Mouse (Mus musculus): ENCODE data around the gene D17H6S53E. TPM values are rescaled to one million over a fixed set of nuclear protein-coding genes. Genes with fewer than 3 reads are reported as not detected.

The D17H6S53E gene
- total and polyA plus RNA-seq, 3 experiments = 9.3 to 22.1 (median 12.8) TPM

- no peak overlapping the region; the same call in 1 of the 2 replicates for H3K4me3 ChIP-seq (ENCODE audit: low read depth, low read length)
- TF ChIP-seq GATA1 (IDR thresholded peaks at IDR 0.05; ENCODE audit: borderline replicate concordance, low read length) = no peak
- TF ChIP-seq CTCF (IDR thresholded peaks at IDR 0.05; ENCODE audit: low read depth, low read length) = no peak
- TF ChIP-seq POLR2AphosphoS5 (IDR thresholded peaks at IDR 0.05; ENCODE audit: insufficient replicate concordance, low read depth, low read length) = no peak
- no peak for TF ChIP-seq GATA2 (IDR thresholded peaks at IDR 0.05; ENCODE audit: borderline replicate concordance, low read depth, low read length)
- no peak for TF ChIP-seq TAL1 (conservative IDR thresholded peaks at IDR 0.05; ENCODE audit: low read depth, low read length)
- H3K36me3 ChIP-seq (replicated peaks) = no peaks in the 10 kb centered on the region
- no peaks in the 10 kb centered on the region for H3K9me3 ChIP-seq (replicated peaks)
- ATAC-seq (ENCODE audit: extremely low read depth, insufficient number of reproducible peaks, low FRiP score, poor library complexity, severe bottlenecking) (no peak), DNase-seq (ENCODE audit: low spot score) (no peak)
- peaks cover 90% of the 10 kb centered on the region for H3K4me1 ChIP-seq (ENCODE audit: insufficient read depth, low read depth, low read length)
- peaks cover 7% of the 10 kb centered on the region; the same call in 1 of the 2 replicates for H3K27me3 ChIP-seq (ENCODE audit: insufficient read depth, low read length)
Measured at GRCm38 (mm10) chr17:35080710-35081109, 45.5 kb upstream of the D17H6S53E start.

DNA sequence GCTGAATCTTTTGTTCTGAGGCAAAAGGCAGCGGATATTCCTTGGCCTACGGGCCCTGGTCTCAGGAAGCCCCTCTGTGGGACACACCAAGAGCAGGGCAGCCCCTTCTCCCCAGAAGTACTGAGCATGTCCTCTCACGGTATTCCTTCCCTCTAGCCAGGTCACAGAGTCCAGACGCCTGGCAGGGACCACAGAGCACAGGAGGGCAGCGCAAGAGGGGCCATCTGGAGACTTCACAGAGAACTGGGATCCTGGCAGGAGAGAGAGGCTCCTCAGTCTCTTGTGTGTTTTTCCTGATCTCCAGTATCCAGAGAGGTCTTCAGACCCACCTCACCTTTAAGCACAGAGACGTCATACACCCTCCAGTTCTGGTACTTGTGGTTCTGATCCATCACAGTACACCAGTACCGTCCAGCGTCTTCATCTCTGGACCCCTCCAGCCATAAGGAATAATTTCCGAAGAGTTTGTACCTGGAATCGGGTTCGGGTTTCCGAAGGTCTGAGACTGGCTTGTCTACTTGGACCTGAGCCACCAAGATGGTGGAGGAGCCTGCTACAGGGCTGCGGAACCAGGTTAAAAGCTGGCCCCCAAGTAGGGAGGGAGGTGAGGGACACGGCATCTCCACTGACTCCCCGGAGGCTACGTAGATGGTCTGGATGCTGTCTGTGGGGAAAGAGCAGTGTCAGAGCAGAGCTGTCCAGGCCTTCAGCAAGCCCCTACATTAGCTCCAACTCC is 43.2 kb upstream of the D17H6S53E start:
- H3K4me1 ChIP-seq (ENCODE audit: insufficient read depth, low read depth, low read length) = peaks cover 79% of the 10 kb centered on the region
- DNase-seq (ENCODE audit: low spot score) = no peak

GRCm38 (mm10) chr17:35083929-35084497 is 42.2 kb upstream of the D17H6S53E start:
- DNase-seq (ENCODE audit: low spot score) (no peak), ATAC-seq (ENCODE audit: extremely low read depth, insufficient number of reproducible peaks, low FRiP score, poor library complexity, severe bottlenecking) (no peak)
- Histone ChIP-seq H3K4me3 (ENCODE audit: low read depth, low read length) (no peak overlapping the region), H3K4me1 (ENCODE audit: insufficient read depth, low read depth, low read length) (peaks cover 73% of the 10 kb centered on the region), H3K36me3 (replicated peaks) (no peaks in the 10 kb centered on the region), H3K9me3 (replicated peaks) (no peaks in the 10 kb centered on the region), H3K27me3 (ENCODE audit: insufficient read depth, low read length) (no peaks in the 10 kb centered on the region)
- no peak for TF ChIP-seq GATA1 (IDR thresholded peaks at IDR 0.05; ENCODE audit: borderline replicate concordance, low read length)
- no peak for TF ChIP-seq GATA2 (IDR thresholded peaks at IDR 0.05; ENCODE audit: borderline replicate concordance, low read depth, low read length)
- no peak for TF ChIP-seq CTCF (IDR thresholded peaks at IDR 0.05; ENCODE audit: low read depth, low read length)
- TF ChIP-seq POLR2AphosphoS5 (IDR thresholded peaks at IDR 0.05; ENCODE audit: insufficient replicate concordance, low read depth, low read length) = no peak
- no peak for TF ChIP-seq TAL1 (conservative IDR thresholded peaks at IDR 0.05; ENCODE audit: low read depth, low read length)

More for the DNA sequence above, 43.2 kb upstream of the D17H6S53E start:
- ATAC-seq (ENCODE audit: extremely low read depth, insufficient number of reproducible peaks, low FRiP score, poor library complexity, severe bottlenecking) = no peak
- Histone ChIP-seq H3K4me3 (ENCODE audit: low read depth, low read length) (no peak overlapping the region), H3K36me3 (replicated peaks) (no peaks in the 10 kb centered on the region), H3K9me3 (replicated peaks) (no peaks in the 10 kb centered on the region), H3K27me3 (ENCODE audit: insufficient read depth, low read length) (peaks cover 3% of the 10 kb centered on the region; the same call in 1 of the 2 replicates)
- TF ChIP-seq GATA2 (IDR thresholded peaks at IDR 0.05; ENCODE audit: borderline replicate concordance, low read depth, low read length) (no peak), CTCF (IDR thresholded peaks at IDR 0.05; ENCODE audit: low read depth, low read length) (no peak), GATA1 (IDR thresholded peaks at IDR 0.05; ENCODE audit: borderline replicate concordance, low read length) (no peak), POLR2AphosphoS5 (IDR thresholded peaks at IDR 0.05; ENCODE audit: insufficient replicate concordance, low read depth, low read length) (no peak), TAL1 (conservative IDR thresholded peaks at IDR 0.05; ENCODE audit: low read depth, low read length) (no peak)

DNA sequence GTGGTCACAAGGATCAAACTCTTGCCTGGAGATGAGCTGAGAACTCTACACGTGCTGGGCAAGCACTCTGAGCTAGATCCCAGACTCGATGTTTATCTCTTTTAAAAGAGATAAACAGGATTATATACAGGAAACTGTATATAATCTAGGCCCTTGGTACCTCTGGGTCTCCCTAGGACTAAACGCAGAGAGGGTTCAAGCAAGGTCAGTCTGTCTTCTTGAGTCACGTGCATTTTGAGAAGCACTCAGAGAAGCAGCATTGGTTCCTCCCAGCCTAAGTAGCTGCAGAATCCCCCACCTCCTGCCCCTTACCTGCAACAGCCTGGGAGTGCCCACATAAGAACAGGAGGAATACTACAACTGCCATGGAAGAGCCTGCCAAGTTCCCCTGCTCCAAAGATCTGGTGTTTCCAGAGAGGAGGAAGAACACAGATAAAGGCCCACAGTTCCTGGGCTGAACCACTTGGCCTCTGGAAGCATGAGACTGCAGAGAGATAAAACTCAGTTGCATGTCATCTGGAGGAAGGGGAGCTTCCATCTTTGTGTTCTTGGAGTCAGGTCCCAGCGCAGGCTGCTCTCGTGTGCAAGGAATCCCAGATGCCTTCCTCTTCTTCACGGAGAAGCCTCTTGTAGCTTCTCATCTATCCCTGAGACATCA is 40.8 kb upstream of the D17H6S53E start, which contains the start of gene Ly6g6f:
Gene Ly6g6f, minus strand, starts transcription at position 403 of the 658 bp plus-strand sequence.
- H3K4me3 ChIP-seq (ENCODE audit: low read depth, low read length) = no peak within 1 kb of the TSS

GRCm38 (mm10) chr17:35088151-35088550 is 38.0 kb upstream of the D17H6S53E start:
- Histone ChIP-seq H3K4me1 (ENCODE audit: insufficient read depth, low read depth, low read length) (peaks cover 66% of the 10 kb centered on the region), H3K4me3 (ENCODE audit: low read depth, low read length) (no peak overlapping the region), H3K27me3 (ENCODE audit: insufficient read depth, low read length) (no peaks in the 10 kb centered on the region), H3K9me3 (replicated peaks) (no peaks in the 10 kb centered on the region), H3K36me3 (replicated peaks) (peaks cover 31% of the 10 kb centered on the region)
- TF ChIP-seq POLR2AphosphoS5 (IDR thresholded peaks at IDR 0.05; ENCODE audit: insufficient replicate concordance, low read depth, low read length) (no peak), GATA1 (IDR thresholded peaks at IDR 0.05; ENCODE audit: borderline replicate concordance, low read length) (no peak), CTCF (IDR thresholded peaks at IDR 0.05; ENCODE audit: low read depth, low read length) (no peak), TAL1 (conservative IDR thresholded peaks at IDR 0.05; ENCODE audit: low read depth, low read length) (no peak), GATA2 (IDR thresholded peaks at IDR 0.05; ENCODE audit: borderline replicate concordance, low read depth, low read length) (no peak)
- DNase-seq (ENCODE audit: low spot score) (no peak), ATAC-seq (ENCODE audit: extremely low read depth, insufficient number of reproducible peaks, low FRiP score, poor library complexity, severe bottlenecking) (no peak)

More for the DNA sequence above, 40.8 kb upstream of the D17H6S53E start, which contains the start of gene Ly6g6f:
- Histone ChIP-seq H3K36me3 (replicated peaks) (peaks cover 3% of the 10 kb centered on the region), H3K27me3 (ENCODE audit: insufficient read depth, low read length) (no peaks in the 10 kb centered on the region), H3K4me1 (ENCODE audit: insufficient read depth, low read depth, low read length) (peaks cover 64% of the 10 kb centered on the region), H3K9me3 (replicated peaks) (no peaks in the 10 kb centered on the region)
- ATAC-seq (ENCODE audit: extremely low read depth, insufficient number of reproducible peaks, low FRiP score, poor library complexity, severe bottlenecking) (peak; percentile 38; the same call in 1 of the 2 replicates), DNase-seq (ENCODE audit: low spot score) (no peak)
- TF ChIP-seq CTCF (IDR thresholded peaks at IDR 0.05; ENCODE audit: low read depth, low read length) = no peak
- no peak for TF ChIP-seq GATA1 (IDR thresholded peaks at IDR 0.05; ENCODE audit: borderline replicate concordance, low read length)
- no peak for TF ChIP-seq TAL1 (conservative IDR thresholded peaks at IDR 0.05; ENCODE audit: low read depth, low read length)
- TF ChIP-seq GATA2 (IDR thresholded peaks at IDR 0.05; ENCODE audit: borderline replicate concordance, low read depth, low read length) = no peak
- TF ChIP-seq POLR2AphosphoS5 (IDR thresholded peaks at IDR 0.05; ENCODE audit: insufficient replicate concordance, low read depth, low read length) = no peak
